Mouse (Mus musculus): ENCODE data around the gene Ccdc188. TPM values are rescaled to one million over a fixed set of nuclear protein-coding genes. Genes with fewer than 3 reads are reported as not detected.
A peak's percentile ranks its signal among the peaks of the same experiment; 100 is the strongest.

The Ccdc188 gene
- total RNA-seq (2014; fragmentation: Nextera tagmentation) (not detected in 2 replicates), total RNA-seq (2017) (not detected in 2 replicates), polyA plus RNA-seq (2012) (not detected in 2 replicates)

GRCm38 (mm10) chr16:18217579-18217978, at the start of gene Ccdc188:
TSS of gene Ccdc188 (plus strand) at chr16:18217879.
- ATAC-seq (ENCODE audit: extremely low read depth, insufficient number of reproducible peaks, low FRiP score, poor library complexity, severe bottlenecking) (no peak), DNase-seq (ENCODE audit: low spot score) (no peak)
- H3K9me3 ChIP-seq (replicated peaks): no peaks in the 10 kb centered on the region
- H3K36me3 ChIP-seq (replicated peaks): no peaks in the 10 kb centered on the region
- no peak within 1 kb of the TSS for H3K4me3 ChIP-seq (ENCODE audit: low read depth, low read length)
- H3K27me3 ChIP-seq (ENCODE audit: insufficient read depth, low read length): peaks cover 63% of the 10 kb centered on the region
- peaks cover 2% of the 10 kb centered on the region; the same call in 1 of the 2 replicates for H3K4me1 ChIP-seq (ENCODE audit: insufficient read depth, low read depth, low read length)
- no peak for TF ChIP-seq GATA1 (IDR thresholded peaks at IDR 0.05; ENCODE audit: borderline replicate concordance, low read length)
- no peak for TF ChIP-seq CTCF (IDR thresholded peaks at IDR 0.05; ENCODE audit: low read depth, low read length)
- TF ChIP-seq POLR2AphosphoS5 (IDR thresholded peaks at IDR 0.05; ENCODE audit: insufficient replicate concordance, low read depth, low read length): no peak
- no peak for TF ChIP-seq TAL1 (conservative IDR thresholded peaks at IDR 0.05; ENCODE audit: low read depth, low read length)
- no peak for TF ChIP-seq GATA2 (IDR thresholded peaks at IDR 0.05; ENCODE audit: borderline replicate concordance, low read depth, low read length)

GRCm38 (mm10) chr16:18169156-18169555, 48.5 kb upstream of the Ccdc188 start:
- no peak for ATAC-seq (ENCODE audit: extremely low read depth, insufficient number of reproducible peaks, low FRiP score, poor library complexity, severe bottlenecking)
- Histone ChIP-seq H3K9me3 (replicated peaks) (no peaks in the 10 kb centered on the region), H3K36me3 (replicated peaks) (no peaks in the 10 kb centered on the region), H3K4me1 (ENCODE audit: insufficient read depth, low read depth, low read length) (no peaks in the 10 kb centered on the region), H3K4me3 (ENCODE audit: low read depth, low read length) (no peak overlapping the region), H3K27me3 (ENCODE audit: insufficient read depth, low read length) (peaks cover 27% of the 10 kb centered on the region)
- TF ChIP-seq CTCF (IDR thresholded peaks at IDR 0.05; ENCODE audit: low read depth, low read length) (no peak), GATA2 (IDR thresholded peaks at IDR 0.05; ENCODE audit: borderline replicate concordance, low read depth, low read length) (no peak), TAL1 (conservative IDR thresholded peaks at IDR 0.05; ENCODE audit: low read depth, low read length) (no peak), GATA1 (IDR thresholded peaks at IDR 0.05; ENCODE audit: borderline replicate concordance, low read length) (no peak), POLR2AphosphoS5 (IDR thresholded peaks at IDR 0.05; ENCODE audit: insufficient replicate concordance, low read depth, low read length) (no peak)
- DNase-seq (ENCODE audit: low spot score): no peak

- TF ChIP-seq GATA2 (IDR thresholded peaks at IDR 0.05; ENCODE audit: borderline replicate concordance, low read depth, low read length): no peak
- no peak for TF ChIP-seq TAL1 (conservative IDR thresholded peaks at IDR 0.05; ENCODE audit: low read depth, low read length)
- TF ChIP-seq POLR2AphosphoS5 (IDR thresholded peaks at IDR 0.05; ENCODE audit: insufficient replicate concordance, low read depth, low read length): no peak
- TF ChIP-seq GATA1 (IDR thresholded peaks at IDR 0.05; ENCODE audit: borderline replicate concordance, low read length): no peak
- no peak for TF ChIP-seq CTCF (IDR thresholded peaks at IDR 0.05; ENCODE audit: low read depth, low read length)
- Histone ChIP-seq H3K9me3 (replicated peaks) (no peaks in the 10 kb centered on the region), H3K36me3 (replicated peaks) (no peaks in the 10 kb centered on the region), H3K27me3 (ENCODE audit: insufficient read depth, low read length) (peaks cover 23% of the 10 kb centered on the region), H3K4me1 (ENCODE audit: insufficient read depth, low read depth, low read length) (no peaks in the 10 kb centered on the region), H3K4me3 (ENCODE audit: low read depth, low read length) (no peak overlapping the region)
- ATAC-seq (ENCODE audit: extremely low read depth, insufficient number of reproducible peaks, low FRiP score, poor library complexity, severe bottlenecking) (no peak), DNase-seq (ENCODE audit: low spot score) (no peak)
Observed at GRCm38 (mm10) chr16:18169776-18170175, 47.9 kb upstream of the Ccdc188 start.

- no peaks in the 10 kb centered on the region for H3K9me3 ChIP-seq (replicated peaks)
- no peaks in the 10 kb centered on the region for H3K4me1 ChIP-seq (ENCODE audit: insufficient read depth, low read depth, low read length)
- H3K36me3 ChIP-seq (replicated peaks): no peaks in the 10 kb centered on the region
- ATAC-seq (ENCODE audit: extremely low read depth, insufficient number of reproducible peaks, low FRiP score, poor library complexity, severe bottlenecking) (no peak), DNase-seq (ENCODE audit: low spot score) (peak; percentile 55)
- peak; percentile 86 for TF ChIP-seq CTCF (IDR thresholded peaks at IDR 0.05; ENCODE audit: low read depth, low read length)
- TF ChIP-seq GATA2 (IDR thresholded peaks at IDR 0.05; ENCODE audit: borderline replicate concordance, low read depth, low read length): no peak
- no peak overlapping the region for H3K4me3 ChIP-seq (ENCODE audit: low read depth, low read length)
- H3K27me3 ChIP-seq (ENCODE audit: insufficient read depth, low read length): peaks cover 17% of the 10 kb centered on the region
Observed at GRCm38 (mm10) chr16:18172266-18172855, 45.3 kb upstream of the Ccdc188 start.

- Histone ChIP-seq H3K27me3 (ENCODE audit: insufficient read depth, low read length) (peaks cover 15% of the 10 kb centered on the region), H3K4me3 (ENCODE audit: low read depth, low read length) (no peak overlapping the region), H3K4me1 (ENCODE audit: insufficient read depth, low read depth, low read length) (no peaks in the 10 kb centered on the region), H3K9me3 (replicated peaks) (no peaks in the 10 kb centered on the region), H3K36me3 (replicated peaks) (no peaks in the 10 kb centered on the region)
- TF ChIP-seq GATA1 (IDR thresholded peaks at IDR 0.05; ENCODE audit: borderline replicate concordance, low read length): no peak
- TF ChIP-seq POLR2AphosphoS5 (IDR thresholded peaks at IDR 0.05; ENCODE audit: insufficient replicate concordance, low read depth, low read length): no peak
- no peak for TF ChIP-seq CTCF (IDR thresholded peaks at IDR 0.05; ENCODE audit: low read depth, low read length)
- TF ChIP-seq GATA2 (IDR thresholded peaks at IDR 0.05; ENCODE audit: borderline replicate concordance, low read depth, low read length): no peak
- TF ChIP-seq TAL1 (conservative IDR thresholded peaks at IDR 0.05; ENCODE audit: low read depth, low read length): no peak
- no peak for ATAC-seq (ENCODE audit: extremely low read depth, insufficient number of reproducible peaks, low FRiP score, poor library complexity, severe bottlenecking)
- DNase-seq (ENCODE audit: low spot score): no peak
Observed at GRCm38 (mm10) chr16:18173231-18173630, 44.4 kb upstream of the Ccdc188 start.

- no peak overlapping the region for H3K4me3 ChIP-seq (ENCODE audit: low read depth, low read length)
- H3K36me3 ChIP-seq (replicated peaks): no peaks in the 10 kb centered on the region
- ATAC-seq (ENCODE audit: extremely low read depth, insufficient number of reproducible peaks, low FRiP score, poor library complexity, severe bottlenecking): no peak
- TF ChIP-seq GATA1 (IDR thresholded peaks at IDR 0.05; ENCODE audit: borderline replicate concordance, low read length) (no peak), CTCF (IDR thresholded peaks at IDR 0.05; ENCODE audit: low read depth, low read length) (no peak), POLR2AphosphoS5 (IDR thresholded peaks at IDR 0.05; ENCODE audit: insufficient replicate concordance, low read depth, low read length) (no peak), TAL1 (conservative IDR thresholded peaks at IDR 0.05; ENCODE audit: low read depth, low read length) (no peak), GATA2 (IDR thresholded peaks at IDR 0.05; ENCODE audit: borderline replicate concordance, low read depth, low read length) (no peak)
- H3K27me3 ChIP-seq (ENCODE audit: insufficient read depth, low read length): peaks cover 15% of the 10 kb centered on the region
- DNase-seq (ENCODE audit: low spot score): no peak
- no peaks in the 10 kb centered on the region for H3K9me3 ChIP-seq (replicated peaks)
- no peaks in the 10 kb centered on the region for H3K4me1 ChIP-seq (ENCODE audit: insufficient read depth, low read depth, low read length)
Observed at GRCm38 (mm10) chr16:18173788-18174187, 43.9 kb upstream of the Ccdc188 start.
